Comparison of ENCODE assay signal across 9 mouse cellular contexts in the genomic region with DNA sequence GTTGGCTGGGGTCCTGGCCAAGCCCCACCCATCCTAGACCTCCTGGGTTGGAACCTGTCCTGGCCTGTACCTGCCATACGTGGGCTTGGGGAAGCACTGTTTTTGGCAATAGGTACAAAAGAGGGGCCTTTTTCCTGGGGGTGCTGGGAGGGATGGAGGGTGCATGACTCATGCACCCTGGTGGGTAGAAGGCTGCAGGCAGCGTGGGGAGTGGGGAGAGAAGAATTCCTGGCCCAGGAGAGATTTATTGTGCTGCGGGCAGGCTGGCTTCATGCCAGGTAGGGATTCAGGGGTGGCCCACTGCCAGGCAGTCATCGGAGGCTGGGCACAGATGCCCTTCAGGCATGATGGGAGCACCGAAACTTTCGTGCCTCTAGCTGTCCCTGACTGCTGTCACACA. TPM values are rescaled to one million over a fixed set of nuclear protein-coding genes. Genes with fewer than 3 reads are reported as not detected.
DNase-seq lines count a peak whose midpoint lies in the region; ATAC-seq and TF ChIP-seq lines count a peak whose summit lies in the region.
"Had no signal": no experiment of that assay in that cellular context is flagged by ENCODE, and none has a peak within 500 bp of the region (broad histone marks: within the 10 kb centered on the region; RNA-seq: fewer than 3 reads in every experiment).

No protein-coding gene starts in this region.

- WGBS in forebrain, embryonic 13.5 days: 26% methylated on average over 6 of the region's 6 CpGs
- WGBS in forebrain, embryonic 11.5 days: 64% methylated on average over 6 of the region's 6 CpGs
- WGBS in lung, embryonic 16.5 days: 11% methylated on average over 6 of the region's 6 CpGs
- 59% methylated on average over 6 of the region's 6 CpGs for WGBS in thymus, adult 2 months

- H3K27ac ChIP-seq in forebrain, embryonic 13.5 days: peak overlapping the region; percentile 31; the same call in 1 of the 2 replicates
- no peak overlapping the region for H3K27ac ChIP-seq in forebrain, embryonic 11.5 days (ENCODE audit: low read depth, low read length)
- no peak overlapping the region for H3K27ac ChIP-seq in lung, embryonic 16.5 days (ENCODE audit: low read length)
- H3K27ac ChIP-seq in thymus, adult 2 months (ENCODE audit: control insufficient read depth, insufficient read depth, low read length): no peak overlapping the region

- H3K9me3 ChIP-seq in forebrain, embryonic 13.5 days (replicated peaks): no peaks in the 10 kb centered on the region
- no peaks in the 10 kb centered on the region for H3K9me3 ChIP-seq in forebrain, embryonic 11.5 days (ENCODE audit: control insufficient read depth, low read length)
- no peaks in the 10 kb centered on the region for H3K9me3 ChIP-seq in lung, embryonic 16.5 days (ENCODE audit: control insufficient read depth, low read length)

- no peaks in the 10 kb centered on the region for H3K36me3 ChIP-seq in forebrain, embryonic 13.5 days (ENCODE audit: poor library complexity, severe bottlenecking)
- no peaks in the 10 kb centered on the region for H3K36me3 ChIP-seq in forebrain, embryonic 11.5 days (ENCODE audit: control insufficient read depth, insufficient read depth, low read length)
- no peaks in the 10 kb centered on the region for H3K36me3 ChIP-seq in lung, embryonic 16.5 days (ENCODE audit: control insufficient read depth, insufficient read depth, low read length)
- H3K36me3 ChIP-seq in thymus, adult 2 months (ENCODE audit: control insufficient read depth, insufficient read depth, low read length): no peaks in the 10 kb centered on the region

- no peak overlapping the region for H3K9ac ChIP-seq in forebrain, embryonic 13.5 days
- no peak overlapping the region for H3K9ac ChIP-seq in forebrain, embryonic 11.5 days (ENCODE audit: low read length)
- no peak overlapping the region for H3K9ac ChIP-seq in lung, embryonic 16.5 days (ENCODE audit: low read length)

- H3K4me3 ChIP-seq in forebrain, embryonic 13.5 days: no peak overlapping the region
- H3K4me3 ChIP-seq in forebrain, embryonic 11.5 days (ENCODE audit: low read depth, low read length): no peak overlapping the region
- no peak overlapping the region for H3K4me3 ChIP-seq in lung, embryonic 16.5 days (ENCODE audit: low read length)
- H3K4me3 ChIP-seq in thymus, adult 2 months (ENCODE audit: control insufficient read depth, insufficient read depth, low read length): no peak overlapping the region

- peaks cover 14% of the 10 kb centered on the region for H3K4me1 ChIP-seq in forebrain, embryonic 13.5 days
- no peaks in the 10 kb centered on the region; the same call in 1 of the 2 replicates for H3K4me1 ChIP-seq in forebrain, embryonic 11.5 days (replicated peaks; ENCODE audit: control insufficient read depth, insufficient read depth, low read length)
- H3K4me1 ChIP-seq in lung, embryonic 16.5 days (replicated peaks; ENCODE audit: control insufficient read depth, insufficient read depth, low read length): peaks cover 15% of the 10 kb centered on the region
- no peaks in the 10 kb centered on the region for H3K4me1 ChIP-seq in thymus, adult 2 months (replicated peaks; ENCODE audit: control insufficient read depth, insufficient read depth, low read length)

- TF ChIP-seq POLR2A in brain, embryonic 14.5 days (IDR thresholded peaks at IDR 0.05; ENCODE audit: borderline replicate concordance, extremely low read depth, insufficient read depth, insufficient read length, poor library complexity, severe bottlenecking): no peak
- no peak for TF ChIP-seq POLR2A in thymus, adult 2 months (IDR thresholded peaks at IDR 0.05; ENCODE audit: control insufficient read depth, extremely low read depth, insufficient read depth, low read length, poor library complexity)

- peak; percentile 27; the same call in 1 of the 2 replicates for ATAC-seq in forebrain, embryonic 13.5 days
- no peak for ATAC-seq in forebrain, embryonic 11.5 days (replicated peaks; ENCODE audit: low FRiP score)
- ATAC-seq in lung, embryonic 16.5 days (ENCODE audit: low read depth): peak; percentile 53

- peak overlapping the region; percentile 20 for H3K4me2 ChIP-seq in forebrain, embryonic 13.5 days
- no peak overlapping the region for H3K4me2 ChIP-seq in forebrain, embryonic 11.5 days (ENCODE audit: low read depth, low read length, severe bottlenecking)
- no peak overlapping the region for H3K4me2 ChIP-seq in lung, embryonic 16.5 days (ENCODE audit: low read depth, low read length)

- H3K27me3 ChIP-seq in forebrain, embryonic 13.5 days: no peaks in the 10 kb centered on the region
- no peaks in the 10 kb centered on the region for H3K27me3 ChIP-seq in forebrain, embryonic 11.5 days (ENCODE audit: control insufficient read depth, insufficient read depth, low read length)
- no peaks in the 10 kb centered on the region for H3K27me3 ChIP-seq in lung, embryonic 16.5 days (ENCODE audit: control insufficient read depth, insufficient read depth, low read depth, low read length)
- H3K27me3 ChIP-seq in thymus, adult 2 months (ENCODE audit: control insufficient read depth, insufficient read depth, low read length): no peaks in the 10 kb centered on the region

- no peak for TF ChIP-seq CTCF in brain, embryonic 14.5 days (IDR thresholded peaks at IDR 0.05; ENCODE audit: borderline replicate concordance, extremely low read depth, insufficient read depth, insufficient read length)
- no peak for TF ChIP-seq CTCF in thymus, adult 2 months (IDR thresholded peaks at IDR 0.05; ENCODE audit: borderline replicate concordance, control insufficient read depth, extremely low read depth, insufficient read depth, low read length, poor library complexity)

- no peak for DNase-seq in forebrain, embryonic 11.5 days (ENCODE audit: low spot score)
- no peak for DNase-seq in lung, postnatal 4 days
- DNase-seq in brain, embryonic 14.5 days (ENCODE audit: low read depth): peak; percentile 68
- peak; percentile 56 to 70 for DNase-seq in kidney, postnatal 4 days
- no peak for DNase-seq in layer of hippocampus, postnatal 36 days
- no peak for DNase-seq in thymus, adult 2 months

RNA-seq across cellular contexts. Expression of a gene that starts 4.9 kb away (rescaled TPM):
- polyA plus RNA-seq in forebrain, embryonic 13.5 days (2015; fragmentation: Nextera tagmentation; extraction: Ambion mirVana): not detected in 2 replicates
- not detected in 2 replicates for polyA plus RNA-seq in forebrain, embryonic 11.5 days (2014; fragmentation: Nextera tagmentation; extraction: Ambion mirVana)
- not detected in 2 replicates for polyA plus RNA-seq in lung, embryonic 16.5 days (2015; fragmentation: Nextera tagmentation; extraction: Ambion mirVana)
- not detected in 2 replicates for polyA plus RNA-seq in brain, embryonic 14.5 days (2012; rRNA removed)
- total RNA-seq in layer of hippocampus, postnatal 36 days (2021): not detected
- polyA plus RNA-seq in thymus, adult 2 months (2012; rRNA removed): 0.22 TPM in 1 of 2 replicates, not detected in the other
- total RNA-seq: liver, adult 2 months had no signal
- polyA plus RNA-seq: liver, adult 2 months had no signal

RNA-seq across cellular contexts. Expression of a gene that starts 17.9 kb away (rescaled TPM):
- not detected in 2 replicates for polyA plus RNA-seq in forebrain, embryonic 13.5 days (2015; fragmentation: Nextera tagmentation; extraction: Ambion mirVana)
- not detected in 2 replicates for polyA plus RNA-seq in forebrain, embryonic 11.5 days (2014; fragmentation: Nextera tagmentation; extraction: Ambion mirVana)
- polyA plus RNA-seq in lung, embryonic 16.5 days (2015; fragmentation: Nextera tagmentation; extraction: Ambion mirVana): not detected in 2 replicates
- polyA plus RNA-seq in brain, embryonic 14.5 days (2012; rRNA removed): 0.10 TPM in 1 of 2 replicates, not detected in the other
- total RNA-seq in layer of hippocampus, postnatal 36 days (2021): not detected
- polyA plus RNA-seq in thymus, adult 2 months (2012; rRNA removed): 1.1 and 1.4 TPM in 2 replicates

RNA-seq across cellular contexts. Expression of a gene that starts 20.4 kb away (rescaled TPM):
- 4.8 and 6.5 TPM in 2 replicates for polyA plus RNA-seq in forebrain, embryonic 13.5 days (2015; fragmentation: Nextera tagmentation; extraction: Ambion mirVana)
- polyA plus RNA-seq in forebrain, embryonic 11.5 days (2014; fragmentation: Nextera tagmentation; extraction: Ambion mirVana): 21.0 and 21.3 TPM in 2 replicates
- polyA plus RNA-seq in lung, embryonic 16.5 days (2015; fragmentation: Nextera tagmentation; extraction: Ambion mirVana): 34.7 and 35.2 TPM in 2 replicates
- 3.9 and 16.9 TPM in 2 replicates for polyA plus RNA-seq in brain, embryonic 14.5 days (2012; rRNA removed)
- 1 to 10 TPM; 6.4 to 7.3 TPM for total RNA-seq in layer of hippocampus, postnatal 36 days (2021)
- 21.6 and 25.6 TPM in 2 replicates for polyA plus RNA-seq in thymus, adult 2 months (2012; rRNA removed)

RNA-seq across cellular contexts. Expression of a gene that starts 38.6 kb away (rescaled TPM):
- polyA plus RNA-seq in forebrain, embryonic 13.5 days (2015; fragmentation: Nextera tagmentation; extraction: Ambion mirVana): not detected in 2 replicates
- not detected in 2 replicates for polyA plus RNA-seq in forebrain, embryonic 11.5 days (2014; fragmentation: Nextera tagmentation; extraction: Ambion mirVana)
- polyA plus RNA-seq in lung, embryonic 16.5 days (2015; fragmentation: Nextera tagmentation; extraction: Ambion mirVana): not detected in 2 replicates
- polyA plus RNA-seq in brain, embryonic 14.5 days (2012; rRNA removed): not detected in 2 replicates
- total RNA-seq in layer of hippocampus, postnatal 36 days (2021): not detected
- polyA plus RNA-seq in thymus, adult 2 months (2012; rRNA removed): not detected in 2 replicates
- total RNA-seq: liver, adult 2 months had no signal
- polyA plus RNA-seq: liver, adult 2 months had no signal

Comparison
In these comparisons a context has a peak if more than half of its experiments do, and no peak if none do; other contexts are left out.
1. DNase-seq: peak in brain, embryonic 14.5 days (single experiment) and kidney, postnatal 4 days (2 of 2); none in forebrain, embryonic 11.5 days (single experiment), lung, postnatal 4 days (0 of 2), layer of hippocampus, postnatal 36 days (0 of 2) and thymus, adult 2 months (single experiment).